Mouse (Mus musculus) E14TG2a.4 (cell line): ENCODE data around the gene Prkg1.
A peak's percentile ranks its signal among the peaks of the same experiment; 100 is the strongest.

Experiments
- CTCF ChIP-seq: conservative IDR thresholded peaks from 2 replicates; pipeline ENCODE4 v1.5.1; 2014; ENCODE audit warnings: low read length
- NANOG ChIP-seq: IDR thresholded peaks from 2 replicates; pipeline ENCODE4 v1.6.1; 2014; ENCODE audit warnings: borderline replicate concordance, low read length, mixed read lengths
- POU5F1 ChIP-seq: IDR thresholded peaks from 2 replicates; pipeline ENCODE4 v1.6.1; 2014; ENCODE audit warnings: low read length, borderline replicate concordance

DNA sequence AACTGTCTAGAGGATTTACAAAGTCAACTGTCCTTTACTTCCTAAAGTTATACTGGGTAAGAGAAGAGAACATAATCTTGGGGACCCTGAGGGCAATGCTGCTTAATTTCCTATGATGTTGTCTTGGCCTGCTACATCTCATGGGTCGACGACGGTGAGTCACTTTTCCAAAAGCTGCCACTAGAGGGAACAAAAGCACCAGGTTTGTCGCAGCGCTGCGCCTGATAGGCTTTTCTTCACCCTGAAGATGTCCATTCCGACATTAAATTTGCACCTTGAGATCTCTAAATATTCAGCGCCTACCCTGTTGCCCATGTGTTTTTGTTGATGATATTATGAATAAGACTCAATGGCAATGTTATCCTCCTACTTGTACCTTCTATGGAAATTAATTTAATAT lies 1100.6 kb downstream of the Prkg1 start:
- TF ChIP-seq CTCF (peak; percentile 36), POU5F1 (no peak), NANOG (no peak)
